In genomic region chr12:108277341-108277841, GRCm38 (mm10) we compare ENCODE assay signal across 8 mouse cellular contexts. TPM values are rescaled to one million over a fixed set of nuclear protein-coding genes. Genes with fewer than 3 reads are reported as not detected.
DNase-seq lines count a peak whose midpoint lies in the region; ATAC-seq and TF ChIP-seq lines count a peak whose summit lies in the region.

No protein-coding gene starts in this region.

- H3K27ac ChIP-seq in gastrocnemius, adult 2 months, result no peak overlapping the region
- H3K27ac ChIP-seq in embryonic facial prominence, embryonic 13.5 days, result peak overlapping the region; percentile 51; the same call in 1 of the 2 replicates
- H3K27ac ChIP-seq in limb, embryonic 14.5 days (replicated peaks; ENCODE audit: low read depth, low read length), result no peak overlapping the region

- H3K4me2 ChIP-seq in embryonic facial prominence, embryonic 13.5 days, result peak overlapping the region; percentile 97
- H3K4me2 ChIP-seq in limb, embryonic 14.5 days (replicated peaks; ENCODE audit: low read depth, low read length, severe bottlenecking), result peak overlapping the region; percentile 36

- no peaks in the 10 kb centered on the region for H3K27me3 ChIP-seq in embryonic facial prominence, embryonic 13.5 days
- H3K27me3 ChIP-seq in limb, embryonic 14.5 days (ENCODE audit: control insufficient read depth, insufficient read depth, low read length), result no peaks in the 10 kb centered on the region

- no peaks in the 10 kb centered on the region for H3K9me3 ChIP-seq in embryonic facial prominence, embryonic 13.5 days
- H3K9me3 ChIP-seq in limb, embryonic 14.5 days (ENCODE audit: control insufficient read depth, low read length), result no peaks in the 10 kb centered on the region

- H3K4me3 ChIP-seq in gastrocnemius, adult 2 months, result no peak overlapping the region
- H3K4me3 ChIP-seq in embryonic facial prominence, embryonic 13.5 days, result peak overlapping the region; percentile 23
- no peak overlapping the region for H3K4me3 ChIP-seq in limb, embryonic 14.5 days (replicated peaks; ENCODE audit: low read length)

- WGBS in embryonic facial prominence, embryonic 13.5 days, result 1% methylated on average over 12 of the region's 12 CpGs
- WGBS in limb, embryonic 14.5 days, result 5% methylated on average over 12 of the region's 12 CpGs

- no peak for DNase-seq in gastrocnemius, adult 2 months
- DNase-seq in gastrocnemius, postnatal 25 days, result no peak
- DNase-seq in 3T3-L1 (ENCODE audit: low read depth, low spot score), result peak; percentile 33
- no peak for DNase-seq in limb, embryonic 14.5 days (ENCODE audit: low spot score)
- DNase-seq in layer of hippocampus, adult 11-12 months (ENCODE audit: low spot score), result no peak
- no peak for DNase-seq in urinary bladder, postnatal 4 days (ENCODE audit: low spot score in 2 of 2)
- no peak for DNase-seq in thymus, postnatal 25 days

- peak overlapping the region; percentile 78 for H3K9ac ChIP-seq in embryonic facial prominence, embryonic 13.5 days
- H3K9ac ChIP-seq in limb, embryonic 14.5 days (ENCODE audit: low read depth, low read length, severe bottlenecking), result no peak overlapping the region

- TF ChIP-seq CTCF in gastrocnemius, adult 2 months (IDR thresholded peaks at IDR 0.05), result peak; percentile 14; the same call in 1 of the 2 replicates

- H3K36me3 ChIP-seq in embryonic facial prominence, embryonic 13.5 days, result no peaks in the 10 kb centered on the region
- no peaks in the 10 kb centered on the region for H3K36me3 ChIP-seq in limb, embryonic 14.5 days (ENCODE audit: control insufficient read depth, insufficient read depth, low read length)

- peaks cover 49% of the 10 kb centered on the region for H3K4me1 ChIP-seq in embryonic facial prominence, embryonic 13.5 days
- peaks cover 40% of the 10 kb centered on the region for H3K4me1 ChIP-seq in limb, embryonic 14.5 days (ENCODE audit: control insufficient read depth, insufficient read depth, low read length)

- no peak for TF ChIP-seq POLR2A in limb, embryonic 14.5 days (IDR thresholded peaks at IDR 0.05; ENCODE audit: borderline replicate concordance, extremely low read depth, insufficient read depth, insufficient read length)

- no peak for ATAC-seq in embryonic facial prominence, embryonic 13.5 days (ENCODE audit: insufficient number of reproducible peaks, insufficient read depth, low FRiP score, low TSS enrichment, low read depth)
- ATAC-seq in limb, embryonic 14.5 days (ENCODE audit: low FRiP score, low read depth), result no peak

- intact Hi-C loops in gastrocnemius, adult 2 months (cut with DNase I), result loop anchor here (5.0 kb wide), 1 partner anchor 40 kb away; no protein-coding TSS in a partner anchor

RNA-seq across cellular contexts. Expression of gene Ccdc85c, which starts 2.2 kb away (rescaled TPM):
- 10 to 100 TPM; 30.1 to 33.4 TPM for total RNA-seq in gastrocnemius, adult 2 months (2021)
- total RNA-seq in gastrocnemius, postnatal 25 days (2021), result 10 to 100 TPM; 11.4 to 15.2 TPM
- polyA plus RNA-seq in embryonic facial prominence, embryonic 13.5 days (2015; fragmentation: Nextera tagmentation; extraction: Ambion mirVana), result 6.3 and 6.6 TPM in 2 replicates
- 9.9 and 13.1 TPM in 2 replicates for polyA plus RNA-seq in limb, embryonic 14.5 days (2012; rRNA removed)
- 6.1 and 6.4 TPM in 2 replicates for polyA plus RNA-seq in limb, embryonic 14.5 days (2014; fragmentation: Nextera tagmentation; extraction: Ambion mirVana)

RNA-seq across cellular contexts. Expression of gene Hhipl1, which starts 28.7 kb away (rescaled TPM):
- 1 to 10 TPM in 1 of 2 experiments, under 1 TPM in 1; 0.66 to 1.1 TPM for total RNA-seq in gastrocnemius, adult 2 months (2021)
- total RNA-seq in gastrocnemius, postnatal 25 days (2021), result under 1 TPM; 0.91 to 0.95 TPM
- polyA plus RNA-seq in embryonic facial prominence, embryonic 13.5 days (2015; fragmentation: Nextera tagmentation; extraction: Ambion mirVana), result 0.44 and 0.69 TPM in 2 replicates
- 2.7 and 3.0 TPM in 2 replicates for polyA plus RNA-seq in limb, embryonic 14.5 days (2012; rRNA removed)
- polyA plus RNA-seq in limb, embryonic 14.5 days (2014; fragmentation: Nextera tagmentation; extraction: Ambion mirVana), result 0.58 and 1.5 TPM in 2 replicates

RNA-seq across cellular contexts. Expression of gene Cyp46a1, which starts 56.8 kb away (rescaled TPM):
- under 1 TPM; 0.10 to 0.25 TPM for total RNA-seq in gastrocnemius, adult 2 months (2021)
- under 1 TPM; 0.13 TPM for total RNA-seq in gastrocnemius, postnatal 25 days (2021)
- 8.0 and 9.1 TPM in 2 replicates for polyA plus RNA-seq in embryonic facial prominence, embryonic 13.5 days (2015; fragmentation: Nextera tagmentation; extraction: Ambion mirVana)
- 24.8 and 30.8 TPM in 2 replicates for polyA plus RNA-seq in limb, embryonic 14.5 days (2012; rRNA removed)
- polyA plus RNA-seq in limb, embryonic 14.5 days (2014; fragmentation: Nextera tagmentation; extraction: Ambion mirVana), result 6.4 and 6.6 TPM in 2 replicates
